ENCODE assay signal across 8 mouse cellular contexts in genomic region chr13:95889981-95890545, GRCm38 (mm10). TPM values are rescaled to one million over a fixed set of nuclear protein-coding genes. Genes with fewer than 3 reads are reported as not detected.
DNase-seq lines count a peak whose midpoint lies in the region; ATAC-seq lines count a peak whose summit lies in the region.

No protein-coding gene starts in this region.

- H3K36me3 ChIP-seq in forebrain, embryonic 12.5 days (replicated peaks), result no peaks in the 10 kb centered on the region
- H3K36me3 ChIP-seq in limb, embryonic 12.5 days, result peaks cover 4% of the 10 kb centered on the region; the same call in 1 of the 2 replicates

- no peaks in the 10 kb centered on the region for H3K9me3 ChIP-seq in forebrain, embryonic 12.5 days
- H3K9me3 ChIP-seq in limb, embryonic 12.5 days, result no peaks in the 10 kb centered on the region

- peak overlapping the region; percentile 86; the same call in 1 of the 2 replicates for H3K9ac ChIP-seq in forebrain, embryonic 12.5 days
- H3K9ac ChIP-seq in limb, embryonic 12.5 days (replicated peaks), result 0 out of 2 replicates have a peak overlapping the region, but pooled peaks have one; percentile 34

- no peak for ATAC-seq in forebrain, embryonic 12.5 days (ENCODE audit: low FRiP score)
- ATAC-seq in limb, embryonic 12.5 days (ENCODE audit: insufficient number of reproducible peaks, insufficient read depth, low FRiP score, low TSS enrichment, low read depth), result no peak

- 0 out of 2 replicates have a peak, but pooled peaks cover 3% of the 10 kb centered on the region for H3K27me3 ChIP-seq in forebrain, embryonic 12.5 days
- no peaks in the 10 kb centered on the region; the same call in 1 of the 2 replicates for H3K27me3 ChIP-seq in limb, embryonic 12.5 days

- peak overlapping the region; percentile 89 for H3K4me2 ChIP-seq in forebrain, embryonic 12.5 days
- peak overlapping the region; percentile 96 for H3K4me2 ChIP-seq in limb, embryonic 12.5 days

- H3K4me3 ChIP-seq in forebrain, embryonic 12.5 days (replicated peaks), result peak overlapping the region; percentile 80
- H3K4me3 ChIP-seq in limb, embryonic 12.5 days (replicated peaks), result peak overlapping the region; percentile 83

- peak overlapping the region; percentile 53; the same call in 1 of the 2 replicates for H3K27ac ChIP-seq in forebrain, embryonic 12.5 days
- H3K27ac ChIP-seq in limb, embryonic 12.5 days, result no peak overlapping the region

- peaks cover 44% of the 10 kb centered on the region for H3K4me1 ChIP-seq in forebrain, embryonic 12.5 days
- peaks cover 20% of the 10 kb centered on the region for H3K4me1 ChIP-seq in limb, embryonic 12.5 days (replicated peaks)

- DNase-seq in gastrocnemius, postnatal 25 days, result peak; percentile 18
- DNase-seq in gastrocnemius, adult 8-10 months (ENCODE audit: low spot score in 2 of 2), result no peak
- DNase-seq in adrenal gland, adult 18-20 months (ENCODE audit: low spot score in 2 of 2), result peak; percentile 51 to 52
- peak; percentile 28 to 35 for DNase-seq in natural killer cell, adult 2 months (ENCODE audit: low spot score in 2 of 2)
- no peak for DNase-seq in spleen, postnatal 36 days (ENCODE audit: low spot score in 2 of 2)
- no peak for DNase-seq in frontal cortex, postnatal 25 days (ENCODE audit: low spot score in 2 of 2)

- 20% methylated on average over 8 of the region's 8 CpGs for WGBS in forebrain, embryonic 12.5 days
- WGBS in limb, embryonic 12.5 days, result 29% methylated on average over 8 of the region's 8 CpGs

RNA-seq across cellular contexts. Expression of gene Iqgap2, which starts 1.7 kb away (rescaled TPM):
- 1 to 10 TPM; 1.5 to 2.0 TPM for total RNA-seq in gastrocnemius, postnatal 25 days (2021)
- total RNA-seq in gastrocnemius, adult 8-10 months (2022), result under 1 TPM; 0.39 to 0.92 (median 0.84) TPM
- 100 to 1,000 TPM; 123 to 137 TPM for total RNA-seq in adrenal gland, adult 18-20 months (2021)
- polyA plus RNA-seq in forebrain, embryonic 12.5 days (2016; fragmentation: Nextera tagmentation; extraction: Ambion mirVana), result 16.7 and 17.2 TPM in 2 replicates
- polyA plus RNA-seq in limb, embryonic 12.5 days (2016; fragmentation: Nextera tagmentation; extraction: Ambion mirVana), result 12.1 and 12.9 TPM in 2 replicates

Comparison
In these comparisons a context has a peak if more than half of its experiments do, and no peak if none do; other contexts are left out.
1. DNase-seq: peak in gastrocnemius, postnatal 25 days (single experiment), adrenal gland, adult 18-20 months (2 of 2) and natural killer cell, adult 2 months (2 of 2); none in gastrocnemius, adult 8-10 months (0 of 2), spleen, postnatal 36 days (0 of 2) and frontal cortex, postnatal 25 days (0 of 2).
2. RNA of gene Iqgap2, which starts 1.7 kb away (total RNA-seq): 123 to 137 TPM in adrenal gland, adult 18-20 months; 1.5 to 2.0 TPM in gastrocnemius, postnatal 25 days and 0.39 to 0.92 TPM in gastrocnemius, adult 8-10 months; every median in the first group is over 10 times any median in the second.